Mouse (Mus musculus) cerebellum, postnatal 36 days (tissue): ENCODE data around the gene Chd1.
A peak's percentile ranks its signal among the peaks of the same experiment; 100 is the strongest.

Source experiments
- DNase-seq, 2 experiments: peaks; one replicate each; pipeline ENCODE4 v3.0.0; 2021 to 2022; ENCODE audit warnings: mixed read lengths in 2 of 2

The Chd1 gene

GRCm38 (mm10) chr17:15704475-15705300 is at the start of gene Chd1:
Gene Chd1, plus strand, starts transcription at chr17:15704967.
- peak; percentile 93 to 95 for DNase-seq

GRCm38 (mm10) chr17:15656881-15657607 is 47.7 kb upstream of the Chd1 start:
- no peak for DNase-seq

- DNase-seq: no peak
Measured at GRCm38 (mm10) chr17:15672870-15673269, 31.9 kb upstream of the Chd1 start.

- no peak for DNase-seq
Measured at GRCm38 (mm10) chr17:15677970-15678645, 26.7 kb upstream of the Chd1 start.

GRCm38 (mm10) chr17:15679966-15680630 is 24.7 kb upstream of the Chd1 start:
- DNase-seq: no peak

- DNase-seq: no peak
Measured at GRCm38 (mm10) chr17:15680661-15681060, 24.1 kb upstream of the Chd1 start.

GRCm38 (mm10) chr17:15686396-15686795 is 18.4 kb upstream of the Chd1 start:
- no peak for DNase-seq

- DNase-seq: no peak
Measured at GRCm38 (mm10) chr17:15690304-15690703, 14.5 kb upstream of the Chd1 start.

GRCm38 (mm10) chr17:15695566-15695965 is 9.2 kb upstream of the Chd1 start:
- no peak for DNase-seq

- no peak for DNase-seq
Measured at GRCm38 (mm10) chr17:15698956-15699355, 5.8 kb upstream of the Chd1 start.

- DNase-seq: no peak
Measured at GRCm38 (mm10) chr17:15701505-15701904, 3.3 kb upstream of the Chd1 start.

- DNase-seq: no peak
Measured at GRCm38 (mm10) chr17:15704158-15704474, 651 bp upstream of the Chd1 start.

- peak in 1 of 2 experiments; percentile 48 for DNase-seq
Measured at GRCm38 (mm10) chr17:15705303-15706284, 827 bp downstream of the Chd1 start.

- no peak for DNase-seq
Measured at GRCm38 (mm10) chr17:15714507-15714906, 9.7 kb downstream of the Chd1 start.

GRCm38 (mm10) chr17:15715013-15715902 is 10.5 kb downstream of the Chd1 start:
- peak; percentile 13 to 14 for DNase-seq

GRCm38 (mm10) chr17:15715940-15716339 is 11.2 kb downstream of the Chd1 start:
- DNase-seq: no peak

- DNase-seq: no peak
Measured at GRCm38 (mm10) chr17:15720841-15721240, 16.1 kb downstream of the Chd1 start.

GRCm38 (mm10) chr17:15723291-15723690 is 18.5 kb downstream of the Chd1 start:
- DNase-seq: no peak

GRCm38 (mm10) chr17:15723866-15724475 is 19.2 kb downstream of the Chd1 start:
- DNase-seq: peak in 1 of 2 experiments; percentile 38

- DNase-seq: no peak
Measured at GRCm38 (mm10) chr17:15731706-15732105, 26.9 kb downstream of the Chd1 start.
